Mouse (Mus musculus): ENCODE measurements around the gene Ppp2r3a. TPM values are rescaled to one million over a fixed set of nuclear protein-coding genes. Genes with fewer than 3 reads are reported as not detected.

The Ppp2r3a gene
- total RNA-seq, 1 experiment from 2014 or later, result 27.7 TPM

- DNase-seq, result peak; percentile 82
Observed at GRCm38 (mm10) chr9:101250981-101251643, 483 bp downstream of the Ppp2r3a start.

DNA sequence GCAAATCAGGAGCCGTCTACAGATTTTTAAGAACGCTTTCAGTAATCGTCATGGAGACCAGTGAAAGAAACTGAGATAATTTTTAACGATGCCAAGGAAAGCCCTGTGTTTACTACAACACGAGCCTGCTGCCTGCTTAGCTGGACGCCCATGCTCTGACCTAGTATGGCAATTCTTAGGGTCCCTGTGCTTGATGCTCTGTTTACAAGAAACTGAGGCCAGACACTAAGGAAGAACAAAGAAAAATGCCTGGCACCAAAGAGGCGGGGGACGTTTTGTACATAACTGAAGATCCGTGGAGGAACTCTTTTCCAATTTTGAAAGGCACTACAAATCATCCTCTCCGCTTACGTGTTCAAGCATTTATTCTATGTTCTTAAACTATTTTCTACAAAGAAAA, 1.1 kb downstream of the Ppp2r3a start:
- DNase-seq, result no peak

- DNase-seq, result no peak
Observed at GRCm38 (mm10) chr9:101249626-101250025, 2.0 kb downstream of the Ppp2r3a start.

- no peak for DNase-seq
Observed at GRCm38 (mm10) chr9:101247541-101247940, 4.1 kb downstream of the Ppp2r3a start.

- no peak for DNase-seq
Observed at GRCm38 (mm10) chr9:101245493-101245892, 6.1 kb downstream of the Ppp2r3a start.

DNA sequence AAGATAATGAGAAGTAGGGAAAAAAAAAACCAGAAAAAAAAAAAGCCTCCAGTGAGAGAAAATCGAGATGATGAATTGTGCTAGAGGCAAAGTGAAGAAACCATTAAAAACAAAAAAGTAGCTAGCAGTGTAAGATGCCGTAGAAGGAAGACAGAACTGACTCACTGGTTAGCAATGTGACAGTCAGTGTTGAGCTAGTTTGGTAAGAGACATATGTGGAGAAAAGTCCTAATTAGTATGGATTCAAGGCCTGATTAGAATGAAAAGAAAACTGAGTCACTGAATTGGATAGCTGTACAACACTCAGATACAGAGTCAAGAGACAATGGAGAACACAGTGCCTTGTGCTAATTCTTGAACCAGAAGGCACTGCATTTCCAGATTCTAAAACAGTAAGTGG, 7.9 kb downstream of the Ppp2r3a start:
- no peak for DNase-seq

GRCm38 (mm10) chr9:101240161-101240560, 11.4 kb downstream of the Ppp2r3a start:
- no peak for DNase-seq

GRCm38 (mm10) chr9:101235786-101236185, 15.8 kb downstream of the Ppp2r3a start:
- DNase-seq, result no peak

DNA sequence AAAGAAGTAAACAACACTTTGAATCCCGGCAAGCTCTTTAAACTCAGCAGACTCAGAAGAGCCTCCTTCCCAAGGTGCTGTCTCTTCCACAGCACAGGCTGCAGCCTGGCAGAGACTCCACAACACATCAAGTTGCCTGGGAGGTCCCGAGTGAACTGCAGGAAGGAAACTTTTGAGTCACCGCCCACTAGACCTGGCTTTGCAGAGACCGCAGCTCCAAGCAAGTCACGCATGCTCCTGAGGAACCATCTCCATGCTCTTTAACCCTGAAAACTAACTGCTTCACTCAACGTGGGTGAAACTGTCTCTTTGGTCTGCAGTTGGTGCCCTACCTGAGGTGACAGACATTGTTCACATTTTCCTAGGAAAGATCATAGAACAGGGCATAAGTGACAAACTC, 19.6 kb downstream of the Ppp2r3a start:
- no peak for DNase-seq

- no peak for DNase-seq
Observed at GRCm38 (mm10) chr9:101230028-101230427, 21.6 kb downstream of the Ppp2r3a start.

- DNase-seq, result no peak
Observed at GRCm38 (mm10) chr9:101228892-101229291, 22.7 kb downstream of the Ppp2r3a start.

- no peak for DNase-seq
Observed at GRCm38 (mm10) chr9:101207984-101208383, 43.6 kb downstream of the Ppp2r3a start.

- DNase-seq, result no peak
Observed at GRCm38 (mm10) chr9:101206516-101206915, 45.1 kb downstream of the Ppp2r3a start.

GRCm38 (mm10) chr9:101205216-101205615, 46.4 kb downstream of the Ppp2r3a start:
- no peak for DNase-seq

DNA sequence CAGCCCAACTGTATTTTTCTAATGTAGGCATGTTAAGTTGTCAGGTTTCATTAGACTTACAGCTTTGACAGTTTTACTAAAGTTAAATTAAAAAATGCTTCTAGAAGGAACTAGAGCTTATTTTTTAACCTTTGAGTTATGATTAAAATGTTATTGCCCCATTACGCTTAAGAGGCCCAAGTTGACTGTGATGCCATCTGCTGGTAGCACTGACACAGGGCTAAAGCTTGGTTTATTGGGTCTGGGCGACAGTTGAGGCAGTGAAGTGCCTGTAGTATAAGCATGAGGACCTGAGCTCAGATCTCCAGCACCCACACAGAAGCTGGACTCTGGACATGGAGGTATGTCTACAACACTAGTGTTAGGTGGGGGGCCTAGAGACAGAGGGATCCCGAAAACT, 47.5 kb downstream of the Ppp2r3a start:
- DNase-seq, result no peak

DNA sequence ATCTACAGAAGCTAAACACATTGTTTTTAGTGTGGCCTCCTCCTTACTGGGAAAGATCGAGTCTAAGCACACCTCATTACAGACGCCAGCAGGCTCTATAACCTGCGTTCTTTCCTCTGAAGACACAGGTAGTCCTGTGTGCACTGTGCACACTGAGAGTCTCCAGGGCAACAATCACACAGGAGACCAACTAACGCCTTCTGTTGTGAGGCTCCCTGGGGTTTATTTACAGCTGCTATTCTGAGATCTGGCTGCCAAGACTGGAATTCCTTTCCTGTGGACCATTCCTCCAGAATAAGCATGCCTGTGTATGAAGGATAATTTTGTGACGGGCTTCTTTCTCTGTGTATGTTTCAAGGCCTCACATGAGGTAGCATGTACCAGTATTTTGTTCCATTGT, 51.0 kb downstream of the Ppp2r3a start:
- no peak for DNase-seq

DNA sequence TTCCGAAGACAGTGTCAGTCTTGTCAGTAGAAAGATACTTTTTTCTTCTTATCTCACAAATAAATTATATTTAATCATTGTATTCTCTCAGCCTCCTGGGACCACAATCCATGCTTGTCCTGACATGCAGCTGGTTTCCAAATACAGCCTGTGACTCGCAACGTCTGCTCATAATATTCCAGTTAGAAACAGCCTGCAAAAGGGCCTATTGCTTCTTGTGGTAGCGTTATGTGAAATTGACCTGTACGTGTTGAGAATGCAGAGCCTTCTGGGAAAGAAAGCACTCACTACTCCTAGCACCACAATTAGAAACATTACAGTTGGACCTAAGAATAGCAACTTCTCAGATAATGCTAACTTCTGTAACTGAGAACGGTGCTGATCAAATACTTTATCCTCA, 52.8 kb downstream of the Ppp2r3a start:
- DNase-seq, result no peak

- DNase-seq, result no peak
Observed at GRCm38 (mm10) chr9:101198261-101198660, 53.3 kb downstream of the Ppp2r3a start.

- DNase-seq, result peak; percentile 84
Observed at GRCm38 (mm10) chr9:101181962-101182701, 69.5 kb downstream of the Ppp2r3a start.

DNA sequence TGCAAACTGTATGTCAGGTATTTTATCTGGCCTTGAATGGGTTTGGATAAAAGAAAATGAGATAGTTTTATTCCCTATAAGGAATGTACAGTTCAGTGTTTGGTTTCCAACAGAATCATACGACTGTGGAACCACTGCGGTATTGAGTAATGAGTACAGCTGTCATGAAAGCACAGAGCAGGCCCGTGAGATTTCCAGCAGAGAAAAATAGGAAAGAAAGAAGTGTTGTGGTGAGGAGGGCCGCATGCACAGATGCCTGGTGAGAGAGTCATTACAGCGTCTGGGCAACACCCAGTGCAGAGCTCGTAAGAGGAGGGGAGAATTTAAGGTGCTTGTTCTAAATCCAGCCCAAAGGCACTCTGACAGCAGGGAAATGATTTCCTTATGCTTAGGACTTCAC, 70.3 kb downstream of the Ppp2r3a start:
- no peak for DNase-seq

GRCm38 (mm10) chr9:101180234-101180633, 71.4 kb downstream of the Ppp2r3a start:
- no peak for DNase-seq

- no peak for DNase-seq
Observed at GRCm38 (mm10) chr9:101160627-101161026, 91.0 kb downstream of the Ppp2r3a start.

DNA sequence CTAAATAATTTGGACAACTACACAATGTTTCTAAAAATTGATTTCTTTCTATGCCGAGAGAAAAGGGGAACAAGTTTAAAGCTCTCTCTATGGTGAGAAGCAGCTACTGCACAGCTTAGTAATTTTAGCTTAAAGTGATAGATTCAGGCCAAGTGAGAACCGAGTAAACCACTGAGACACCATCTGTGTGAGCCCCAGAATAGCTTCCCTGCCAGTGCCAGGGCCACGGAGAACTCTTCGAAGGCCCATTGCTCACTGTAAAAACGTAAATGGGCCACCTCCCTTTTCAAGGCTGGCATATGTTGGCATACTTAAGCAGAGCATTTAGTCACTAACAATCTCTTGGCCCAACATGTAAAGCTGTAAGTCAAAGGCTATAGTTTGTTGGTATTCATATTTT, 91.5 kb downstream of the Ppp2r3a start:
- no peak for DNase-seq

- no peak for DNase-seq
Observed at GRCm38 (mm10) chr9:101159431-101159830, 92.2 kb downstream of the Ppp2r3a start.
